Mouse (Mus musculus) heart, adult 11 months (tissue): ENCODE results near the gene Snapc4.
A peak's percentile ranks its signal among the peaks of the same experiment; 100 is the strongest.

Experiments
- DNase-seq: peaks from one replicate; pipeline ENCODE4 v3.0.0; 2022

Snapc4 gene

DNA sequence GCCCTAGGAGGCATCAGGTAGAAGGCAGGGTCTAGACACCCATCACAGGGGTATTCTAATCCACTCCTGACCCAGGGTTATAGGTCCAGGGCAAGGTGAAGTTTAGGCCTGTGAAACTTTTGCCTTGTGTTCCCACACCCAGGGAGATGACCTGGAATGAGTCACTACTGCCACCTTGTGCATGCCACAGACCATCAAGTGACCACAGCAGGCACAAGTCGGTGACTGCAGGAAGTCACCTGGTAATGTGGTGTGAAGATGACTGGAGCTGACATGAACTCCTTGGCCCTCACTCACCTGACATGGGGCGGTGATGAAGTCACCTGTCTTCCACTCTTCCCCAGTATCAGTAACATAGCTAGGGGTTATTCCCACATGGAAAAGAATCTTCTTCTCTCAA lies 67.6 kb downstream of the Snapc4 start:
- DNase-seq = peak; percentile 92
